Comparison of ENCODE assay signal across 23 mouse cellular contexts in genomic region chr12:90987259-90987658, GRCm38 (mm10).
"Had no signal": no experiment of that assay in that cellular context is flagged by ENCODE, and none has a peak within 500 bp of the region (broad histone marks: within the 10 kb centered on the region; RNA-seq: fewer than 3 reads in every experiment).

No protein-coding gene starts in this region.

- H3K4me2 ChIP-seq: intestine, embryonic 15.5 days; kidney, embryonic 15.5 days; limb, embryonic 12.5 days; limb, embryonic 15.5 days; liver, embryonic 11.5 days; lung, embryonic 14.5 days; neural tube, embryonic 13.5 days; stomach, embryonic 15.5 days had no signal

- H3K27me3 ChIP-seq: intestine, embryonic 15.5 days; kidney, embryonic 15.5 days; limb, embryonic 12.5 days; limb, embryonic 15.5 days; neural tube, embryonic 13.5 days; stomach, embryonic 15.5 days had no signal

- H3K4me3 ChIP-seq: intestine, embryonic 15.5 days; kidney, embryonic 15.5 days; limb, embryonic 12.5 days; limb, embryonic 15.5 days; myocyte; neural tube, embryonic 13.5 days; stomach, embryonic 15.5 days had no signal

- H3K9me3 ChIP-seq: intestine, embryonic 15.5 days; kidney, embryonic 15.5 days; limb, embryonic 12.5 days; limb, embryonic 15.5 days; neural tube, embryonic 13.5 days; stomach, embryonic 15.5 days had no signal

- H3K36me3 ChIP-seq: intestine, embryonic 15.5 days; kidney, embryonic 15.5 days; limb, embryonic 12.5 days; limb, embryonic 15.5 days; neural tube, embryonic 13.5 days; stomach, embryonic 15.5 days had no signal

- H3K9ac ChIP-seq: intestine, embryonic 15.5 days; kidney, embryonic 15.5 days; limb, embryonic 12.5 days; limb, embryonic 15.5 days; liver, embryonic 14.5 days; liver, postnatal 0 days; lung, embryonic 14.5 days; neural tube, embryonic 13.5 days; stomach, embryonic 15.5 days had no signal

- H3K27ac ChIP-seq: intestine, embryonic 15.5 days; kidney, embryonic 15.5 days; limb, embryonic 12.5 days; limb, embryonic 15.5 days; liver, embryonic 14.5 days; macrophage; neural tube, embryonic 13.5 days; stomach, embryonic 15.5 days had no signal

- H3K4me1 ChIP-seq: intestine, embryonic 15.5 days; kidney, embryonic 15.5 days; limb, embryonic 12.5 days; limb, embryonic 15.5 days; neural tube, embryonic 13.5 days; stomach, embryonic 15.5 days had no signal

- ATAC-seq: intestine, embryonic 15.5 days; liver, postnatal 0 days; lung, postnatal 0 days had no signal

- DNase-seq: kidney, adult 11 months; kidney, adult 8-10 months; kidney, postnatal 10 days; kidney, postnatal 36 days; left cerebral cortex, postnatal 4 days; liver, postnatal 0 days; lung, embryonic 14.5 days; right cerebral cortex, adult 18-20 months; right cerebral cortex, postnatal 14 days; spleen, adult 18-20 months; thymus, adult 18-20 months; thymus, postnatal 36 days had no signal
